Mouse (Mus musculus): ENCODE results near the gene Akr1cl. TPM values are rescaled to one million over a fixed set of nuclear protein-coding genes. Genes with fewer than 3 reads are reported as not detected.

The Akr1cl gene
- 2,102 TPM for polyA plus RNA-seq (2014; fragmentation: Illumina TruSeq; extraction: RNeasy Lipid Tissue Mini Kit (QIAGEN cat#74804); ENCODE audit: low read depth, low replicate concordance)

GRCm38 (mm10) chr1:65032641-65033040 lies at the start of gene Akr1cl:
Gene Akr1cl (minus strand): TSS chr1:65032759.

GRCm38 (mm10) chr1:65082188-65082587 lies 49.6 kb upstream of the Akr1cl start, which contains the start of gene Crygb:
Gene Crygb (minus strand): TSS chr1:65082288.

GRCm38 (mm10) chr1:65073589-65073988 lies 41.0 kb upstream of the Akr1cl start, which contains the start of gene Crygc:
Gene Crygc (minus strand): TSS chr1:65073689.

GRCm38 (mm10) chr1:65063352-65063751 lies 30.8 kb upstream of the Akr1cl start, which contains the start of gene Crygd:
Gene Crygd (minus strand): TSS chr1:65063452.

GRCm38 (mm10) chr1:65050952-65051351 lies 18.4 kb upstream of the Akr1cl start, which contains the start of gene Cryge:
Gene Cryge (minus strand): TSS chr1:65051149.

Other genes starting within 250 kb of the Akr1cl start
- 10.3 TPM for gene Plekhm3, start 75.9 kb downstream of the Akr1cl start, polyA plus RNA-seq (2014; fragmentation: Illumina TruSeq; extraction: RNeasy Lipid Tissue Mini Kit (QIAGEN cat#74804); ENCODE audit: low read depth, low replicate concordance)
- gene Cryge, start 18.4 kb upstream of the Akr1cl start, polyA plus RNA-seq (2014; fragmentation: Illumina TruSeq; extraction: RNeasy Lipid Tissue Mini Kit (QIAGEN cat#74804); ENCODE audit: low read depth, low replicate concordance) = not detected
- not detected for gene Crygd, start 30.7 kb upstream of the Akr1cl start, polyA plus RNA-seq (2014; fragmentation: Illumina TruSeq; extraction: RNeasy Lipid Tissue Mini Kit (QIAGEN cat#74804); ENCODE audit: low read depth, low replicate concordance)
- gene Crygc, start 40.9 kb upstream of the Akr1cl start, polyA plus RNA-seq (2014; fragmentation: Illumina TruSeq; extraction: RNeasy Lipid Tissue Mini Kit (QIAGEN cat#74804); ENCODE audit: low read depth, low replicate concordance) = not detected
- gene Crygb, start 49.5 kb upstream of the Akr1cl start, polyA plus RNA-seq (2014; fragmentation: Illumina TruSeq; extraction: RNeasy Lipid Tissue Mini Kit (QIAGEN cat#74804); ENCODE audit: low read depth, low replicate concordance) = not detected
- gene Cryga, start 70.6 kb upstream of the Akr1cl start, polyA plus RNA-seq (2014; fragmentation: Illumina TruSeq; extraction: RNeasy Lipid Tissue Mini Kit (QIAGEN cat#74804); ENCODE audit: low read depth, low replicate concordance) = not detected
- not detected for gene Gm28845, start 86.8 kb upstream of the Akr1cl start, polyA plus RNA-seq (2014; fragmentation: Illumina TruSeq; extraction: RNeasy Lipid Tissue Mini Kit (QIAGEN cat#74804); ENCODE audit: low read depth, low replicate concordance)
- not detected for gene D630023F18Rik, start 90.5 kb upstream of the Akr1cl start, polyA plus RNA-seq (2014; fragmentation: Illumina TruSeq; extraction: RNeasy Lipid Tissue Mini Kit (QIAGEN cat#74804); ENCODE audit: low read depth, low replicate concordance)
- 1,552 TPM for gene Idh1, start 153.7 kb upstream of the Akr1cl start, polyA plus RNA-seq (2014; fragmentation: Illumina TruSeq; extraction: RNeasy Lipid Tissue Mini Kit (QIAGEN cat#74804); ENCODE audit: low read depth, low replicate concordance)
- 31.7 TPM for gene Pikfyve, start 153.9 kb upstream of the Akr1cl start, polyA plus RNA-seq (2014; fragmentation: Illumina TruSeq; extraction: RNeasy Lipid Tissue Mini Kit (QIAGEN cat#74804); ENCODE audit: low read depth, low replicate concordance)
- not detected for gene Pth2r, start 249.3 kb upstream of the Akr1cl start, polyA plus RNA-seq (2014; fragmentation: Illumina TruSeq; extraction: RNeasy Lipid Tissue Mini Kit (QIAGEN cat#74804); ENCODE audit: low read depth, low replicate concordance)